Mouse (Mus musculus) bone marrow, adult 2 months (tissue): ENCODE data around the gene Papola. TPM values are rescaled to one million over a fixed set of nuclear protein-coding genes. Genes with fewer than 3 reads are reported as not detected.
A peak's percentile ranks its signal among the peaks of the same experiment; 100 is the strongest.

Experiments used
- H3K27ac ChIP-seq: fragments of 200-500 bp; 2 replicates; pipeline ENCODE4 v1.5.1; 2012; ENCODE audit warnings: low read depth, mild to moderate bottlenecking, control low read depth, inconsistent platforms, low read length; ENCODE audit not compliant: control insufficient read depth, poor library complexity, insufficient read depth
- H3K4me1 ChIP-seq: fragments of 200-500 bp; 2 replicates; pipeline ENCODE4 v1.6.1; 2011; ENCODE audit warnings: low read length; ENCODE audit not compliant: control insufficient read depth, insufficient read depth
- H3K4me3 ChIP-seq: fragments of 200-500 bp; replicated peaks from 2 replicates; pipeline ENCODE3; 2011; ENCODE audit warnings: mild to moderate bottlenecking, low read depth, low read length, control low read depth; ENCODE audit not compliant: control insufficient read depth
- CTCF ChIP-seq: fragments of 200-500 bp; IDR thresholded peaks from 2 replicates; pipeline ENCODE4 v1.5.1; 2011; ENCODE audit warnings: low read length, control low read depth; ENCODE audit not compliant: control insufficient read depth, insufficient read depth
- POLR2A ChIP-seq: fragments of 200-500 bp; IDR thresholded peaks from 2 replicates; pipeline ENCODE4 v1.6.1; 2011; ENCODE audit warnings: low read depth, mild to moderate bottlenecking, control low read depth, low read length, borderline replicate concordance; ENCODE audit not compliant: control insufficient read depth
- WGBS: fragments of 180-500 bp; shearing (Covaris S2); methylation state at CpG from one replicate; pipeline ENCODE4 v1.1.7; 2018; 5-methylcytosine and 5-hydroxymethylcytosine counted together
- polyA plus RNA-seq: library from polyadenylated mRNA; stranded (reverse); fragments of >200 nt; gene quantifications from 2 replicates; pipeline ENCODE4 v1.2.4, GENCODE M21; 2011; ENCODE audit warnings: low replicate concordance; ENCODE audit not compliant: missing spikeins, insufficient read depth, insufficient read length

Gene Papola
- polyA plus RNA-seq, 1 experiment = 61.7 TPM

GRCm38 (mm10) chr12:105786113-105786512 is 1.6 kb downstream of the Papola start:
- WGBS = 71% methylated on average over 1 of the region's 1 CpGs
- TF ChIP-seq POLR2A (no peak), CTCF (no peak)
- peak overlapping the region; percentile 24 for H3K4me3 ChIP-seq
- H3K27ac ChIP-seq = no peak overlapping the region
- H3K4me1 ChIP-seq = no peaks in the 10 kb centered on the region; the same call in 1 of the 2 replicates

DNA sequence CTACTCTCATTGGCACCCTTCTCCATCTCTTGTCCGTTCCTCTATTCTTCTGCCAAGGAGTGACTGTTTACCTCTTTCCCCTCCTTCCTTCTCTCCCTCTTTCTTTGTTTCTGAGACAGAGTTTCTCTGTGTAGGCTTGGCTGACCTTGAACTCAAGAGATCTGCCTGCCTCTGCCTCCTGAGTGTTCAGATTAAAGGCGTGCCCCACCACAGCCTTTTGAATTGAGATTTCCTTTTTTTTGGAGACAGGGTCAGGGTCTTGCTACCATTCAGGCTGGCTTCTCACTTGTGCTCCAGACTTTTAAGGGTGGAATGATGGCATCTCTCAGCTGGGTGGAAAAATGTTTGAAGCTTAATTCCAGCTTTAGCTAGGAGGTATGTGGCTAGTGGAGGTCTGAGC is 3.1 kb downstream of the Papola start:
- Histone ChIP-seq H3K4me1 (no peaks in the 10 kb centered on the region; the same call in 1 of the 2 replicates), H3K27ac (no peak overlapping the region), H3K4me3 (no peak overlapping the region)
- WGBS = 84% methylated on average over 2 of the region's 2 CpGs
- no peak for TF ChIP-seq POLR2A
- TF ChIP-seq CTCF = no peak

DNA sequence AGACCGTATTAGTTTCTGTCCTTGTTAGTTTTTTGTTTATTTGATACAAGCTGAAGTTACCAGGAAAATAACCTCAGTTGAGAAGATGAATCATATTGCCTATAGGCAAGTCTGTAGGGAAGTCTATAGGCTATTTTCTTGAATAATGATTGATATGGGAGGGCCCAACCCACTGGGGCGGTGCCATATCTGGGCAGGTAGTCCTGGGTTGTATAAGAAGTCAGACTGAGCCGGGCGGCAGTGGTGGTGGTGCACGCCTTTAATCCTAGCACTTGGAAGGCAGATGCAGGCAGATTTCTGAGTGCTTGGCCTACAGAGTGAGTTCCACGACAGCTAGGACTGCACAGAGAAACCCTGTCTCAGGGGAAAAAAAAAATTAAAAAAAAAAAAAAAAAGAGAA is 5.4 kb downstream of the Papola start:
- no peak for TF ChIP-seq CTCF
- no peak for TF ChIP-seq POLR2A
- Histone ChIP-seq H3K4me3 (no peak overlapping the region), H3K4me1 (no peaks in the 10 kb centered on the region; the same call in 1 of the 2 replicates), H3K27ac (no peak overlapping the region)
- WGBS = 76% methylated on average over 6 of the region's 6 CpGs

DNA sequence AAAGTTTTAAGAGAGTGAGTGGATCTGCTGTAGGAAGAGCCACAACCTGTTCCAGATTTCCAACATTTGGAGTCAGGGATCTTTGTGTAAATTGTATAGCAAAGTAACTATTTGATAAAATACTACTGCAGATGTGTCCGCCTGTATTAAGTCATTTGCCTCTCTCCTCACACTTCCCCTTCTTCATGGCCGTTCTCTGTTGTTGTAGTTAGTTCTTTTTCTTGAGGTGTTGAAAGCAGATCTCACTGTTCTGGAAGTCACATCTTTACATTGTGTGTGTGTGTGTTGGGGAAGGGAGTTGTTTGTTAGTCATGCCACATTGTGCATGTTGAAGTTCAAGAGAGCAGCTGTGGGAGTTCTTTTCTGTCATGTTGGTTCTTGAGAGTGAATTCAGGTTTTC is 10.4 kb downstream of the Papola start:
- Histone ChIP-seq H3K4me3 (no peak overlapping the region), H3K27ac (no peak overlapping the region), H3K4me1 (no peaks in the 10 kb centered on the region; the same call in 1 of the 2 replicates)
- no peak for TF ChIP-seq CTCF
- TF ChIP-seq POLR2A = no peak
- 44% methylated on average over 2 of the region's 2 CpGs for WGBS

DNA sequence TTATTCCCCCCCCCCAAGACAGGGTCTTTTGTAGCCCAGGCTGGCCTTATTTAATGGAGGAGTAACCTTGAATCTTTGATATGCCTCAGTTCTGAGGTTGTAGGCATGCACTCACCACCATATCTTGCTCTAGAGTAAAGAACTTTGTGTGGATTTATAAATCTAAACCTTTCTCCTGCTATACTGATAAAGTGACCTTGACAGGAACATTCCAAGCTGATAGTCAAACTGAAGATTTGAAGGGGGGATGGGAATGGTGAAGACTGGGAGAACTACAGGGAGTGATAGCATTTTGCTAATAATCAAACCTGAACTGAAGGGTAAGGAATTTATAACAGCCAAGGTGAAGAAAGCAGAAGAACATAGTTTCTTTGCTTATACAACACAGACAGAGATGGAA is 13.5 kb downstream of the Papola start:
- H3K27ac ChIP-seq = no peak overlapping the region
- TF ChIP-seq POLR2A (no peak), CTCF (no peak)
- no peak overlapping the region for H3K4me3 ChIP-seq
- H3K4me1 ChIP-seq = no peaks in the 10 kb centered on the region; the same call in 1 of the 2 replicates

DNA sequence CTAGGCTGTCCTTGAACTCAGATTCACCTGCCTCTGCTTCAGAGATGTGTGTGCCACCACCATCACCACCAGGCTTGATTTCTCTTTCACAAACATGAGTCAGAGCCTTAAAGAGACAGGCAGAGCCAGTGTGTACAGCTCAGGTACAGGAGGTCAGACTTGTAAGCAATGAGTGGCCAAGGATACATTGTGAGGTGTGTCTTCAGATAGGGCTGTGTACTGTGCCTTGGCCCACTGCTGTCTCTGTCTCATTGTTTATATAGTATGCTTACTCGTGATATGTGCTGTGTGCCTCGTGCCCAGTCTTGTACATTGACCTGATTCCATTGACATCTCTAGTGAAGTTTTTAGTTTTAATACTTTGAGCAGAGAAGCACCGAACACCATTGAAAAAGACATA is 21.3 kb downstream of the Papola start:
- H3K27ac ChIP-seq = no peak overlapping the region
- H3K4me1 ChIP-seq = no peaks in the 10 kb centered on the region
- no peak for TF ChIP-seq CTCF
- no peak for TF ChIP-seq POLR2A
- no peak overlapping the region for H3K4me3 ChIP-seq
- WGBS = 93% methylated on average over 3 of the region's 3 CpGs

GRCm38 (mm10) chr12:105806205-105806604 is 21.7 kb downstream of the Papola start:
- Histone ChIP-seq H3K4me3 (no peak overlapping the region), H3K27ac (no peak overlapping the region), H3K4me1 (no peaks in the 10 kb centered on the region)
- no peak for TF ChIP-seq POLR2A
- no peak for TF ChIP-seq CTCF
- 71% methylated on average over 3 of the region's 3 CpGs for WGBS

DNA sequence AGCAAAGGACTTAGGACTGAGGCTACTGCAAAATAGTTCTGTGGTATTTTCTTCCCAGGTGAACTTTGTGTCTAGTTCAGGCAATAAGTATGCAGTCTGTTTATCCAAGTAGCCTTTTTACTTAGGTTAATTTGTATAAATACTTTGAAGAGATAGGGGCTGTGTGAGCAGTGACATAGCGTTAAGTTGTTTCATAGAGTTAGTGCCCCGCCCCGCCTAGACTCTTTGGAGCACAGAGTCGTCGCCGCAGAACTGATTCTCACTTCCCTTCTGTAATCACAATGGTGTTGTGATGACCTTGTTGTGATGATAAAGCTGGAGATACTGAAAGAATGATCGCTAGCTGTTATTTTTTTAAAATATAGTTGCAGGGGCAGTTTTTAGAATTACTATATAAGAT is 22.9 kb downstream of the Papola start:
- TF ChIP-seq CTCF (no peak), POLR2A (no peak)

DNA sequence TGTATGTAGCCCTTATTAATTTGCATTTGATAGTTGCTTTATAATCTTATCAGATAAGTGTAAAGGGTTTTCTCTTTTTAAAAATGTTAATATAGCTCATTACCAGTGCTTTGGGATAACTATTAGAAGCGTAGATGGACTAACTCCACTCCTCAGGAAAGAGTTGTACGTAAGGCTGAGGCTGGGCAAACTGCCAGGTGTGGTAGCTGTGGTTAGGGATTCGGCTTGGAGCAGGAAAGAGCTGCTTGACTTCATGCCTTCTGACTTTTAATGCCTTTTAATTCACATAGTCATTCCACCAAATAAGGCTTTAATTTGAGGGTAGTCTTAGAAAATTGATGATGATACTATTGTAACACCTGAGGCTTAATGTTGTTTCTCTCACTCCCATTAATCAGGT is 24.5 kb downstream of the Papola start:
- Histone ChIP-seq H3K4me1 (no peaks in the 10 kb centered on the region), H3K4me3 (no peak overlapping the region), H3K27ac (no peak overlapping the region)
- 31% methylated on average over 3 of the region's 3 CpGs for WGBS
- TF ChIP-seq CTCF (no peak), POLR2A (no peak)

More for the DNA sequence above, 22.9 kb downstream of the Papola start:
- Histone ChIP-seq H3K4me1 (no peaks in the 10 kb centered on the region), H3K27ac (no peak overlapping the region), H3K4me3 (no peak overlapping the region)
- WGBS = 73% methylated on average over 7 of the region's 7 CpGs
